Mouse (Mus musculus) liver, postnatal 0 days (tissue): Measurements from ENCODE around the gene P4htm.

Source experiments
- CTCF ChIP-seq: sonication (generic); IDR thresholded peaks from 2 replicates; pipeline ENCODE4 v1.5.1; 2016; ENCODE audit warnings: antibody characterized with exemption, low read depth
- EP300 ChIP-seq: IDR thresholded peaks from 2 replicates; pipeline ENCODE4 v1.6.1; 2016; ENCODE audit warnings: antibody characterized with exemption, low read depth, mild to moderate bottlenecking

DNA sequence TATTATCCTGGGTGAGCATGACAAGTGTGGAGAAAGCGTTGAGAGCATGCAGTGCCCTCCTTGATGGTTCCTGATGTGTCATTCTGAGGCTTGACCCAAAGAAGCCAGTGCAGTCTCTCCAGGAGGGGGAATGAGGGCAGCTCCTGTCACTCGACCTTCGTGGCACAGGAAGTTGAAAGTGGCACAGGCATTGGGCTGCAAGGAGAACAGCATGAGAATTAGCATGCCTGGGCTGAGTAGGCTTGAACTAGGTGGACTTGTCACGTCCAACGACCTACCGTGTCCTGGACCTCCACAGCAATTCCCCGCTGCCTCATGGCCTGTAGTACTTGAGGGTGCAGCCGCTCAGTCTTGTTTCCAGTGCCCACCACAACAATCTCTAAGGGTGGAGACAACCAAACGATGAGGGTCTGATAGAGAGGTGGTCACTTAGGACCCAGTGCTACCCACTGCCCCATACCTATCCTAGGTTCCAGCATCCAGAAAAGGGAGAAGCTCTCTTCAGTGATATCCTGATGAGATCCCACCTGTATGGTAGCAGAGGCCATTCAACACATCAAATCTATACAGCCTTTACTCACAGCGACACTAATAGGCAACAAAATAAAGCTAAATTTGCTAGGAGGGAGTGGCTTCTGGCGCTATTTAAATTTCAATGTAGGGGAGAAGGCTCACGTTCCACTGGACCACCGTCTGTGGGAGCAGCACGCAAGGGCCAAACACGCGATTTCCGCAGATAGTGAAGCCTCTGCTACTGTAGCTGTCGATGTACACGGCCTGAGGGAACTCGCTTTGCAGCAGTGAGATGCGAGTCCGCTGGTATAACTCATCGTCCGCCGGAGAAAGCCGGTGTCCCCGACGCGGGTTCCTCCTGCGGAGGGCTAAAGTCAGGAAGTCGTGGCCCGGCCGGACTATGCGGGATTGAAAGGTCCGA is 31.3 kb downstream of the P4htm start:
- TF ChIP-seq EP300 (no peak), CTCF (no peak)
